Mouse (Mus musculus) E14TG2a.4 (cell line): ENCODE data around the gene Stk33.

Source experiments
- CTCF ChIP-seq: conservative IDR thresholded peaks from 2 replicates; pipeline ENCODE4 v1.5.1; 2014; ENCODE audit warnings: low read length
- NANOG ChIP-seq: IDR thresholded peaks from 2 replicates; pipeline ENCODE4 v1.6.1; 2014; ENCODE audit warnings: borderline replicate concordance, low read length, mixed read lengths
- POU5F1 ChIP-seq: IDR thresholded peaks from 2 replicates; pipeline ENCODE4 v1.6.1; 2014; ENCODE audit warnings: low read length, borderline replicate concordance

GRCm38 (mm10) chr7:109440697-109441269 is 1.9 kb upstream of the Stk33 start:
- TF ChIP-seq CTCF (no peak), POU5F1 (no peak), NANOG (no peak)
